Mouse (Mus musculus) erythroblast, embryonic 14.5 days (primary cell): ENCODE results near the gene Mars. TPM values are rescaled to one million over a fixed set of nuclear protein-coding genes. Genes with fewer than 3 reads are reported as not detected.

Experiments used
- H3K27me3 ChIP-seq: 2 replicates; pipeline ENCODE4 v1.6.1; 2012; ENCODE audit warnings: inconsistent platforms; ENCODE audit not compliant: control insufficient read depth
- H3K36me3 ChIP-seq: 2 replicates; pipeline ENCODE4 v1.6.1; 2012; ENCODE audit warnings: mild to moderate bottlenecking, inconsistent platforms; ENCODE audit not compliant: control insufficient read depth
- H3K4me1 ChIP-seq: 2 replicates; pipeline ENCODE4 v1.6.1; 2012; ENCODE audit warnings: inconsistent platforms; ENCODE audit not compliant: control insufficient read depth
- H3K4me3 ChIP-seq: replicated peaks from 2 replicates; pipeline ENCODE3; 2012; ENCODE audit warnings: moderate library complexity, mild to moderate bottlenecking, inconsistent platforms
- H3K9me3 ChIP-seq: 2 replicates; pipeline ENCODE4 v1.6.1; 2012; ENCODE audit warnings: low read length, inconsistent platforms, mixed read lengths; ENCODE audit not compliant: control insufficient read depth
- GATA1 ChIP-seq: IDR thresholded peaks from 2 replicates; pipeline ENCODE4 v1.6.1; 2012; ENCODE audit warnings: low read length, inconsistent platforms, mixed read lengths
- TAL1 ChIP-seq: IDR thresholded peaks from 3 replicates; pipeline ENCODE4 v1.6.1; 2012; ENCODE audit warnings: low read length, inconsistent platforms, mixed read lengths
- polyA plus RNA-seq: library from polyadenylated mRNA; stranded (reverse); fragments of >175 nt; gene quantifications from 2 replicates; pipeline ENCODE4 v1.2.3, GENCODE M21; 2012

The Mars gene
- polyA plus RNA-seq, 1 experiment: 12.0 TPM

- H3K9me3 ChIP-seq: no peaks in the 10 kb centered on the region
- TF ChIP-seq TAL1 (no peak), GATA1 (no peak)
- H3K27me3 ChIP-seq: no peaks in the 10 kb centered on the region
- peaks cover 67% of the 10 kb centered on the region for H3K36me3 ChIP-seq
- H3K4me3 ChIP-seq: peak overlapping the region; percentile 82
- peaks cover 53% of the 10 kb centered on the region for H3K4me1 ChIP-seq
Measured at GRCm38 (mm10) chr10:127286194-127286593, 25.4 kb downstream of the Mars start.

- Histone ChIP-seq H3K36me3 (peaks cover 73% of the 10 kb centered on the region), H3K9me3 (no peaks in the 10 kb centered on the region), H3K4me3 (no peak overlapping the region), H3K4me1 (peaks cover 49% of the 10 kb centered on the region), H3K27me3 (no peaks in the 10 kb centered on the region)
- TF ChIP-seq TAL1 (no peak), GATA1 (no peak)
Measured at GRCm38 (mm10) chr10:127285644-127286043, 25.9 kb downstream of the Mars start.

- H3K4me1 ChIP-seq: peaks cover 46% of the 10 kb centered on the region
- H3K36me3 ChIP-seq: peaks cover 80% of the 10 kb centered on the region
- no peak overlapping the region for H3K4me3 ChIP-seq
- H3K9me3 ChIP-seq: no peaks in the 10 kb centered on the region
- no peaks in the 10 kb centered on the region for H3K27me3 ChIP-seq
- TF ChIP-seq GATA1: no peak
- TF ChIP-seq TAL1: no peak
Measured at GRCm38 (mm10) chr10:127284724-127285500, 26.7 kb downstream of the Mars start.

GRCm38 (mm10) chr10:127284105-127284622 is 27.4 kb downstream of the Mars start:
- Histone ChIP-seq H3K4me3 (no peak overlapping the region), H3K36me3 (peaks cover 87% of the 10 kb centered on the region), H3K27me3 (no peaks in the 10 kb centered on the region), H3K9me3 (peaks cover 5% of the 10 kb centered on the region), H3K4me1 (peaks cover 38% of the 10 kb centered on the region)
- TF ChIP-seq TAL1 (no peak), GATA1 (no peak)

- TF ChIP-seq TAL1: no peak
- no peak for TF ChIP-seq GATA1
- Histone ChIP-seq H3K9me3 (peaks cover 5% of the 10 kb centered on the region), H3K27me3 (no peaks in the 10 kb centered on the region), H3K4me3 (no peak overlapping the region), H3K4me1 (peaks cover 30% of the 10 kb centered on the region), H3K36me3 (peaks cover 99% of the 10 kb centered on the region)
Measured at GRCm38 (mm10) chr10:127282620-127283215, 28.9 kb downstream of the Mars start.

- peaks cover 16% of the 10 kb centered on the region for H3K4me1 ChIP-seq
- H3K4me3 ChIP-seq: no peak overlapping the region
- TF ChIP-seq TAL1: no peak
- no peak for TF ChIP-seq GATA1
- H3K36me3 ChIP-seq: peaks cover 99% of the 10 kb centered on the region
- peaks cover 5% of the 10 kb centered on the region for H3K9me3 ChIP-seq
- H3K27me3 ChIP-seq: no peaks in the 10 kb centered on the region
Measured at GRCm38 (mm10) chr10:127281316-127281715, 30.3 kb downstream of the Mars start.

GRCm38 (mm10) chr10:127279730-127280129 is 31.9 kb downstream of the Mars start:
- no peaks in the 10 kb centered on the region for H3K27me3 ChIP-seq
- H3K4me3 ChIP-seq: no peak overlapping the region
- peaks cover 5% of the 10 kb centered on the region for H3K9me3 ChIP-seq
- H3K36me3 ChIP-seq: peaks cover 98% of the 10 kb centered on the region
- TF ChIP-seq GATA1: no peak
- no peak for TF ChIP-seq TAL1
- H3K4me1 ChIP-seq: peaks cover 4% of the 10 kb centered on the region

GRCm38 (mm10) chr10:127274261-127275022 is 37.1 kb downstream of the Mars start:
- TF ChIP-seq GATA1 (no peak), TAL1 (no peak)
- Histone ChIP-seq H3K9me3 (peaks cover 3% of the 10 kb centered on the region; the same call in 1 of the 2 replicates), H3K4me3 (no peak overlapping the region), H3K36me3 (peaks cover 99% of the 10 kb centered on the region), H3K27me3 (no peaks in the 10 kb centered on the region), H3K4me1 (peaks cover 31% of the 10 kb centered on the region)

GRCm38 (mm10) chr10:127272371-127272770 is 39.2 kb downstream of the Mars start:
- H3K27me3 ChIP-seq: no peaks in the 10 kb centered on the region
- TF ChIP-seq TAL1 (no peak), GATA1 (no peak)
- H3K36me3 ChIP-seq: peaks cover 95% of the 10 kb centered on the region
- no peak overlapping the region for H3K4me3 ChIP-seq
- H3K4me1 ChIP-seq: peaks cover 47% of the 10 kb centered on the region
- no peaks in the 10 kb centered on the region for H3K9me3 ChIP-seq
